ENCODE assay signal across 16 mouse cellular contexts in the genomic region with DNA sequence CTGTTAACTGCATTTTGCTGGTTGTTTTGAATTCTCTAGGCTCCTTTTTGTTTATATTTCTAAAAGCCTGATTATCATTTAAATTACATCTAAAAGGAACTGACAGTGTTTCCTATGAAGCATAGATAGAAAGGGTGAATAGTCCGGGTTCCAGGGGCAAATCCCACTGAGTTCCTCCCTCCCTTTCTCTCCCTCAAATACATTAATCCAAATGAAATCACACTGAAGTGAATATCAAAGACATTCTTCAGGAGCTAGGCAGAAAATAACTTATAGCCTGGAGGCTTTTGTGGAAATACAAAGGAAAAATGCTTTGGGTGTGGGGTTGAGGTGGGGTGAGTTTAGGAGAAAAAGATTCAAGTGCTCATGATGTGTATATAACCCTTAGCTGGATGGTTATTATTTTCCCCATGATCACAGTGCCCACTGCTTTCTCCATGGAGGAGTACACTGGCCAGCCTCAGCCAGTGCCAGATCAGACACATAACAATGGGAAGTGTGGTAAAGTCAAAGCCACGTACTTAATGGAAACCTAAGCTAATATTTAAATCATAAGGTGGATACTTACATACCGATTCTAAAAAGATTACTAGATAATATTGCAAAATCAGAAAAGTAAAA.
"Had no signal": no experiment of that assay in that cellular context is flagged by ENCODE, and none has a peak within 500 bp of the region (broad histone marks: within the 10 kb centered on the region; RNA-seq: fewer than 3 reads in every experiment).

No protein-coding gene starts in this region.

- H3K4me3 ChIP-seq: liver, embryonic 13.5 days; liver, embryonic 15.5 days; lung, embryonic 15.5 days; midbrain, embryonic 12.5 days; neural tube, embryonic 12.5 days had no signal

- H3K4me1 ChIP-seq: liver, embryonic 13.5 days; liver, embryonic 15.5 days; lung, embryonic 15.5 days; midbrain, embryonic 12.5 days; neural tube, embryonic 12.5 days had no signal

- DNase-seq: liver, embryonic 13.5 days; liver, postnatal 0 days; lung, adult 2 months; lung, postnatal 4 days; right cerebral cortex, postnatal 14 days; right cerebral cortex, postnatal 4 days; spleen, adult 18-20 months; thymus, adult 18-20 months; thymus, postnatal 14 days; thymus, postnatal 36 days had no signal

- ATAC-seq: liver, postnatal 0 days; lung, postnatal 0 days had no signal

- H3K9ac ChIP-seq: liver, embryonic 13.5 days; liver, embryonic 15.5 days; liver, postnatal 0 days; lung, embryonic 15.5 days; midbrain, embryonic 12.5 days; neural tube, embryonic 12.5 days had no signal

- H3K36me3 ChIP-seq: liver, embryonic 13.5 days; liver, embryonic 15.5 days; lung, embryonic 15.5 days; midbrain, embryonic 12.5 days; neural tube, embryonic 12.5 days had no signal

- H3K27ac ChIP-seq: liver, embryonic 13.5 days; liver, embryonic 15.5 days; lung, embryonic 15.5 days; midbrain, embryonic 12.5 days; neural tube, embryonic 12.5 days had no signal

- H3K27me3 ChIP-seq: liver, embryonic 13.5 days; liver, embryonic 15.5 days; lung, embryonic 15.5 days; midbrain, embryonic 12.5 days; neural tube, embryonic 12.5 days had no signal

- H3K9me3 ChIP-seq: liver, embryonic 13.5 days; liver, embryonic 15.5 days; lung, embryonic 15.5 days; midbrain, embryonic 12.5 days; neural tube, embryonic 12.5 days had no signal

- H3K4me2 ChIP-seq: liver, embryonic 11.5 days; liver, embryonic 13.5 days; liver, embryonic 15.5 days; lung, embryonic 15.5 days; midbrain, embryonic 12.5 days; neural tube, embryonic 12.5 days had no signal
